Mouse (Mus musculus) small intestine, adult 2 months (tissue): ENCODE measurements around the gene Rps16.

Source experiments
- CTCF ChIP-seq: fragments of 200-500 bp; IDR thresholded peaks from 2 replicates; pipeline ENCODE4 v1.5.1; 2012; ENCODE audit warnings: low read depth, mild to moderate bottlenecking, control low read depth, inconsistent platforms, low read length, moderate library complexity, mixed read lengths; ENCODE audit not compliant: insufficient replicate concordance, insufficient read length; ENCODE audit errors: extremely low read depth
- POLR2A ChIP-seq: fragments of 200-500 bp; IDR thresholded peaks from 2 replicates; pipeline ENCODE4 v1.6.1; 2012; ENCODE audit warnings: low read depth, mild to moderate bottlenecking, control low read depth, inconsistent platforms, low read length, moderate library complexity

DNA sequence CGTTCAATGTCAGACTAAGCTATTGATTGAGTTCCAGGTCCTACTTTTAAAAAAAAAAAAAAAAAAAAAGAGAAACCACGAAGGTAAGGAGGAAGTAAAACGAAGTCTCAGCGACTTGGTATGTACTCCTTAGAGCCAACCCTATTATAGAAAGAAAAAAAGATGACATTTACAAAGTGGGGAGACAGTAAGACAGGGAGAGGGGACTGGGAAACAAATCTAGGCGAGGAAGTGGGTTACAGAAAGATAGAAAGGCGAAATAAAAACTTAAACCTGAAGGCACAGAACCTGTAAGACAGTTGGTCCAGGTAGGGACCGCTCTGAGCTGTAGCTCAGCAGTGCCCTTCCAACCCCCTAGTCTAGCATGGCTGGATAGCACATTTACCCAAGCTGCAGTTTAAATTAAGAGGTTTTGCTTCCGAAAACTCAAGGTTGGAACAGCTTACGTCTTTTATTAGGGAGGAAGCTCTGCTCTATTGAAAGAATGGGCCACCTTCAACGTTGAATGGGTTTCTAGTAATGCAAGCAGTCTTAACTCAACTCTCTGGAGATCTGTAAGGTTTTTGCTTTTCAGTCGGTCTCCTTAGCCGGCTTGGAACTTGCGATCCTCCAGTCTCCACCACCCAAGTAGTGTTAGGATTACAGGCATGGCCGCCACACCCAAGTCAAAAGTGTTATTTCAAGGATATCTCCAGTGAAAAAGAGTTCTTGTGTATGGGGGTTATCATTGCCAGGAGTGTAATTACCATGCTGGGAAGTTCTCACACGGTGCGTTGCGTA, 30.0 kb downstream of the Rps16 start, which contains the start of gene Zfp36:
- TF ChIP-seq CTCF (no peak), POLR2A (no peak)
